In the genomic region with DNA sequence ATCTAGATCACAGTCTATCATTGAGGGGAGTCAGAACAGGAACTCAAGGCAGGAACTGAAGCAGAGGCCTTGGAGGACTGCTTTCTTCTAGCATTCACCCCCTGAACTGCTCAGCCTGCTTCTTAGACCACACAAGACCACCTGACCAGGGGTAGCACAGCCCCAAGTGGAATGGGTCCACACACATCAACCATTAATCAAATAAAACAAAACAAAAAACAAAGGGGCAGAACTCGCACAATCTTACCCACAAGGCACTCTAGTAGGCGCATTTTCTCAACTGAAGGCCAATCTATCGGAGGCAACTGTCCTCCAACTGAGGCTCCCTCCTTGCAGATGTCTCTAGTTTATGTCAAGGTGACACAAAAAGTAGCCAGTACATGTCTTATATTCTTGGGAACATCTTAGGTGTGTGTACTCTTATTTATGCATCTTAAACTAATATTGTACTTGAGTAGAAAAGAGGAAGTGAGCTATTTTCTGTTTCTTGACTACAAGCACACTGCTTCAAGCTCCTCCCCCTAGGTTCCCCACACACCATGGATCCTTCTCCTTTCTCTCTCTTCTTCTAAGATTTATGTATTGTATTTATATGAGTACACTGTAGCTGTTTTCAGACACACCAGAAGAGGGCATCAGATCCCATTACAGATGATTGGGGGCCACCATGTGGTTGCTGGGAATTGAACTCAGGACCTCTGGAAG, we compare ENCODE assay signal across 17 mouse cellular contexts.
DNase-seq lines count a peak whose midpoint lies in the region; ATAC-seq and TF ChIP-seq lines count a peak whose summit lies in the region.
"Had no signal": no experiment of that assay in that cellular context is flagged by ENCODE, and none has a peak within 500 bp of the region (broad histone marks: within the 10 kb centered on the region; RNA-seq: fewer than 3 reads in every experiment).

No protein-coding gene starts in this region.

- 97% methylated on average over 3 of the region's 3 CpGs for WGBS in forebrain, embryonic 14.5 days

- peaks cover 5% of the 10 kb centered on the region for H3K36me3 ChIP-seq in G1E (replicated peaks)
- no peaks in the 10 kb centered on the region for H3K36me3 ChIP-seq in forebrain, embryonic 14.5 days (ENCODE audit: control insufficient read depth, insufficient read depth, low read length)
- H3K36me3 ChIP-seq: lung, embryonic 15.5 days; midbrain, embryonic 15.5 days; neural tube, embryonic 13.5 days had no signal

- peak; percentile 18; the same call in 1 of the 2 replicates for ATAC-seq in G1E (ENCODE audit: extremely low read depth, insufficient number of reproducible peaks, low FRiP score, poor library complexity, severe bottlenecking)
- ATAC-seq in hematopoietic stem cell, adult 5-6 weeks (replicated peaks in 1 of 2; ENCODE audit: insufficient read depth in 1 of 2, low FRiP score in 2 of 2, low TSS enrichment in 1 of 2, low read depth in 1 of 2, poor library complexity in 2 of 2, severe bottlenecking in 2 of 2): peak; percentile 13 to 33; a peak in 2 of 4 replicates
- ATAC-seq in monocyte, adult 5-6 weeks (replicated peaks; ENCODE audit: insufficient number of reproducible peaks, low FRiP score, low TSS enrichment, poor library complexity, severe bottlenecking): peak; percentile 67
- ATAC-seq in forebrain, embryonic 14.5 days: no peak
- ATAC-seq: midbrain, embryonic 15.5 days had no signal

- H3K27me3 ChIP-seq in G1E (ENCODE audit: insufficient read depth, low read length): no peaks in the 10 kb centered on the region
- H3K27me3 ChIP-seq in forebrain, embryonic 14.5 days (replicated peaks; ENCODE audit: control insufficient read depth, insufficient read depth, low read length): no peaks in the 10 kb centered on the region
- H3K27me3 ChIP-seq: lung, embryonic 15.5 days; midbrain, embryonic 15.5 days; neural tube, embryonic 13.5 days had no signal

- H3K4me1 ChIP-seq in G1E (ENCODE audit: insufficient read depth, low read depth, low read length): peaks cover 23% of the 10 kb centered on the region
- H3K4me1 ChIP-seq in forebrain, embryonic 14.5 days (ENCODE audit: control insufficient read depth, insufficient read depth, low read length): no peaks in the 10 kb centered on the region
- H3K4me1 ChIP-seq: heart, embryonic 10.5 days; lung, embryonic 15.5 days had no signal

- no peak overlapping the region for H3K4me2 ChIP-seq in forebrain, embryonic 14.5 days (ENCODE audit: low read length)
- H3K4me2 ChIP-seq: lung, embryonic 15.5 days; midbrain, embryonic 15.5 days; neural tube, embryonic 13.5 days had no signal

- no peak overlapping the region for H3K27ac ChIP-seq in forebrain, embryonic 14.5 days (ENCODE audit: low read depth, low read length)
- H3K27ac ChIP-seq: heart, embryonic 10.5 days; lung, embryonic 15.5 days; midbrain, embryonic 15.5 days; neural tube, embryonic 13.5 days had no signal

- no peaks in the 10 kb centered on the region for H3K9me3 ChIP-seq in G1E (replicated peaks)
- H3K9me3 ChIP-seq in forebrain, embryonic 14.5 days (replicated peaks; ENCODE audit: control insufficient read depth, low read length): no peaks in the 10 kb centered on the region
- H3K9me3 ChIP-seq: heart, embryonic 10.5 days; lung, embryonic 15.5 days; midbrain, embryonic 15.5 days; neural tube, embryonic 13.5 days had no signal

- H3K4me3 ChIP-seq in G1E (ENCODE audit: low read depth, low read length): no peak overlapping the region
- H3K4me3 ChIP-seq in forebrain, embryonic 14.5 days (ENCODE audit: low read depth, low read length): no peak overlapping the region
- H3K4me3 ChIP-seq: heart, embryonic 10.5 days; lung, embryonic 15.5 days; midbrain, embryonic 15.5 days; neural tube, embryonic 13.5 days had no signal

- no peak for TF ChIP-seq CTCF in G1E (IDR thresholded peaks at IDR 0.05; ENCODE audit: low read depth, low read length)

- DNase-seq in lung, postnatal 36 days: peak; percentile 26
- no peak for DNase-seq in lung, postnatal 4 days
- no peak for DNase-seq in G1E (ENCODE audit: low spot score)
- no peak for DNase-seq in forebrain, embryonic 14.5 days (ENCODE audit: low spot score)
- DNase-seq in right cerebral cortex, postnatal 10 days (ENCODE audit: low spot score in 2 of 2): no peak
- DNase-seq in left cerebral cortex, postnatal 14 days (ENCODE audit: low spot score in 2 of 2): no peak
- DNase-seq: cerebellum, postnatal 10 days; heart, postnatal 36 days; kidney, adult 11 months; kidney, postnatal 4 days; right cerebral cortex, adult 18-20 months had no signal

- H3K9ac ChIP-seq in forebrain, embryonic 14.5 days (ENCODE audit: low read length): no peak overlapping the region
- H3K9ac ChIP-seq: lung, embryonic 15.5 days; midbrain, embryonic 15.5 days; neural tube, embryonic 13.5 days had no signal

- intact Hi-C loops in left cerebral cortex, postnatal 14 days (cut with DNase I): no loop called here
